Mouse (Mus musculus) spleen, adult 2 months (tissue): ENCODE results near the gene A330070K13Rik. TPM values are rescaled to one million over a fixed set of nuclear protein-coding genes. Genes with fewer than 3 reads are reported as not detected.

Experiments
- DNase-seq, 2 experiments: peaks; one replicate each; pipeline versions ENCODE4 v3.0.0 to v3.0.0-alpha.2; 2012 to 2021; ENCODE audit warnings: low spot score in 2 of 2, low read depth in 1 of 2
- H3K27ac ChIP-seq: fragments of 200-500 bp; 2 replicates; pipeline ENCODE4 v1.5.1; 2012; ENCODE audit warnings: low read length, inconsistent platforms; ENCODE audit not compliant: insufficient read depth
- H3K27me3 ChIP-seq: fragments of 200-500 bp; 2 replicates; pipeline ENCODE4 v1.6.1; 2012; ENCODE audit warnings: mild to moderate bottlenecking, moderate library complexity, low read length, inconsistent platforms; ENCODE audit not compliant: control insufficient read depth, insufficient read depth
- H3K36me3 ChIP-seq: fragments of 200-500 bp; 2 replicates; pipeline ENCODE4 v1.6.1; 2012; ENCODE audit warnings: mild to moderate bottlenecking, low read length, inconsistent platforms; ENCODE audit not compliant: control insufficient read depth, insufficient read depth
- H3K4me1 ChIP-seq: fragments of 200-500 bp; 2 replicates; pipeline ENCODE4 v1.6.1; 2011; ENCODE audit warnings: inconsistent platforms; ENCODE audit not compliant: control insufficient read depth, insufficient read depth, insufficient read length
- H3K4me3 ChIP-seq: fragments of 200-500 bp; 2 replicates; pipeline ENCODE4 v1.5.1; 2011; ENCODE audit warnings: mild to moderate bottlenecking, inconsistent platforms; ENCODE audit not compliant: insufficient read depth, insufficient read length; ENCODE audit errors: extremely low read depth
- CTCF ChIP-seq: fragments of 200-500 bp; IDR thresholded peaks from 2 replicates; pipeline ENCODE4 v1.5.1; 2011; ENCODE audit warnings: mild to moderate bottlenecking, inconsistent platforms; ENCODE audit not compliant: insufficient read depth, insufficient read length, insufficient replicate concordance; ENCODE audit errors: extremely low read depth
- POLR2A ChIP-seq: fragments of 200-500 bp; IDR thresholded peaks from 2 replicates; pipeline ENCODE4 v1.6.1; 2011; ENCODE audit warnings: low read depth, low read length, inconsistent platforms
- WGBS: fragments of 180-500 bp; shearing (Covaris S2); methylation state at CpG from one replicate; pipeline ENCODE4 v1.1.7; 2018; 5-methylcytosine and 5-hydroxymethylcytosine counted together
- polyA plus RNA-seq: library from polyadenylated mRNA; depleted of rRNA; stranded (reverse); fragments of >200 nt; gene quantifications from 2 replicates; pipeline ENCODE4 v1.2.3, GENCODE M21; 2012; rRNA removed

A330070K13Rik gene
- not detected in 2 replicates for polyA plus RNA-seq

DNA sequence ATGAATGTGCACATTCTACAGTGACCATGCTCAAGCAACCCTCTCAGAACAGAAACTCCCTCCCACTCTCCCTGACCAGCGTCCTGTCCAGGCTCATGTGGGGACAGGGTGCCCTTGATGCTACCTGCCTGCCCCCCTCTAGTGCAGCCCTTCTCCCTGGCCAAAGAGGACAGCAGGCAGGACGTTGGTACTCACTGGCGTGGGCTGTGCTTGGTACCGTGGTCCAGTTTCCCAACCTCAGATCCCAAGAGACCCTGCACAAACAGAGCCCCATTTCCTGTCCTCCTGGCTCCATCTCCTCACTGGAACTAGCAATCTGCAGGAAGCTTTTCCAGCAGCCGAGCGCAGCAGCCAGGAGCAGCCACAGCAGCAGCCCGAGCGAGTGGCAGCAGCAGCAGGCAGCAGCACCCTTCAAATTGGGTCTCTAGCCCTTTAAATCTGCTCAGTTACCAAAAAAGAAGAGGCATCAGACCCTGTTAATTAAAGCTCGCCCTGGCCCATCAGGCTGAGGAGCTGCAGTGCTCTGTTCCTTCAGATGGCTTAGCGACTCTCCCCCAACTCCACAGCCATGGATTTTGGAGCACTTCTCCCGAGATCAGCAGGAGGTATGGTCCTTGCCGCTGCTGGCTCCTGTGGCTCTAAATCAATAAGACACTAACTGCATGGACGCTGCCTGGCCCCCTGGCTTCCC lies at the start of gene A330070K13Rik:
TSS of gene A330070K13Rik (minus strand) at position 410 of the 691 bp plus-strand sequence.
- DNase-seq, result no peak
- 12% methylated on average over 13 of the region's 13 CpGs for WGBS
- H3K27ac ChIP-seq, result no peak within 1 kb of the TSS
- H3K27me3 ChIP-seq, result no peaks in the 10 kb centered on the region
- TF ChIP-seq CTCF (no peak), POLR2A (no peak)
- H3K4me3 ChIP-seq, result no peak within 1 kb of the TSS
- H3K36me3 ChIP-seq, result no peaks in the 10 kb centered on the region
- no peaks in the 10 kb centered on the region for H3K4me1 ChIP-seq

DNA sequence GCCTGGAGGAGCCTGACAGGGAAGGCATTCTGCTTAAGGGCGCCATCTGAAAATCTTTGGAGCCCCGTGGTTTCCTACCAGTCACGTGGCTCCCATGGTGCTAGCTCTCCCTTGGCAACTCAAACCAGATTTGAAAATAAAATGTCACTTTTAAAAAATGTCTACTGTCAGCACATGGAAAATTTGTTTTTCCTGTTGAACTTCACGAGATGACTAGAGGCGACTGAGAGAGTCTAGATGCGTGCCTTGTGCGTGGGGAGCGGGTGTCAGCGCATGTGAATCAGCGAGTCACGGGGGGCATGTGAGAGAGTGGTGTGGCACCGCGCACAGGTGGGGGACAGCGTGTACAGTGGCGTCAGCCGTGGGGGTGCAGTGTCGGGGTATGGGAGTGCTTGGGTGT lies 27.1 kb upstream of the A330070K13Rik start:
- DNase-seq, result no peak

DNA sequence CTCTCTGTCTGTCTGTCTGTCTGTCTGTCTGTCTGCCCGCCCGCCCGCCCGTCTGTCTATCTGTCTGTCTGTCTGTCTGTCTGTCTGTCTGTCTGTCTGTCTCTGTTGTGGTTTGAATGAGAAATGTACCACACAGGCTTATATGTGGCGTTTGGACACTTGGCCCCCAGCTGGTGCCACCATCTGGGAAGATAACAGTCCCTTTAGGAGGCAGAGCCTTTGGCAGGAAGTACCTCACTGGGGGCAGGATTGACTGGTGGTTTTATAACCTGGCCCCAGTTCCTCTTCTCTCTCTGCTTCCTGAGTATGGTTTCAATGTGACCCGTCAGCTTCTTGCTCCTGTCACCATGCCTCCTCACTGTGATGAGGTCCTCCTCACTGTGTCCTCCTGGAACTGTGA lies 25.3 kb upstream of the A330070K13Rik start:
- TF ChIP-seq POLR2A, result no peak
- TF ChIP-seq CTCF, result no peak
- no peaks in the 10 kb centered on the region for H3K27me3 ChIP-seq
- DNase-seq, result no peak
- no peaks in the 10 kb centered on the region for H3K36me3 ChIP-seq
- 76% methylated on average over 6 of the region's 6 CpGs for WGBS
- no peaks in the 10 kb centered on the region for H3K4me1 ChIP-seq
- no peak overlapping the region for H3K27ac ChIP-seq
- H3K4me3 ChIP-seq, result no peak overlapping the region

More for the DNA sequence above, 27.1 kb upstream of the A330070K13Rik start:
- Histone ChIP-seq H3K27me3 (no peaks in the 10 kb centered on the region), H3K27ac (no peak overlapping the region), H3K4me3 (no peak overlapping the region), H3K36me3 (no peaks in the 10 kb centered on the region), H3K4me1 (no peaks in the 10 kb centered on the region)
- WGBS, result 91% methylated on average over 17 of the region's 17 CpGs
- TF ChIP-seq POLR2A (no peak), CTCF (no peak)

DNA sequence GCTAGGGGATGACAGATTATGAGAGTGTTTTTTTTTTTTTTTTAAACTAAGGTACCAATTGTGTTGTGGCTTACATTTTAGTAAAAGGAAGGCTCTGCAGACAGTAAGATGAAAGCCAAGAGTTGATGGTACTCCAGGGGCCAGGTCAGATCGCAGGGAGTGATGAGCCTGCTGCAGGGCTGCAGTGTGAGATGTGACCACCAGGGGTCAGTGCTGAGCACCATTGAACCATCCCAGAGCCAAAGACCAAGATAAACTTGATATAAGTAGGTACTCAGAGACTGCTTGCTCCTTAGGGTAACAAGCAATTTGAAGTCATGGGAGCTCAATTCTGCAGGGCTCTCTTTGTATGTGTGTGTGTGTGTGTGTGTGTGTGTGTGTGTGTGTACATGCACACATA lies 20.8 kb upstream of the A330070K13Rik start:
- no peaks in the 10 kb centered on the region for H3K27me3 ChIP-seq
- peak; percentile 53; the same call in 1 of the 2 replicates for TF ChIP-seq CTCF
- no peak for TF ChIP-seq POLR2A
- H3K27ac ChIP-seq, result no peak overlapping the region
- DNase-seq, result no peak
- no peak overlapping the region for H3K4me3 ChIP-seq
- 54% methylated on average over 1 of the region's 1 CpGs for WGBS
- H3K4me1 ChIP-seq, result no peaks in the 10 kb centered on the region
- no peaks in the 10 kb centered on the region for H3K36me3 ChIP-seq

DNA sequence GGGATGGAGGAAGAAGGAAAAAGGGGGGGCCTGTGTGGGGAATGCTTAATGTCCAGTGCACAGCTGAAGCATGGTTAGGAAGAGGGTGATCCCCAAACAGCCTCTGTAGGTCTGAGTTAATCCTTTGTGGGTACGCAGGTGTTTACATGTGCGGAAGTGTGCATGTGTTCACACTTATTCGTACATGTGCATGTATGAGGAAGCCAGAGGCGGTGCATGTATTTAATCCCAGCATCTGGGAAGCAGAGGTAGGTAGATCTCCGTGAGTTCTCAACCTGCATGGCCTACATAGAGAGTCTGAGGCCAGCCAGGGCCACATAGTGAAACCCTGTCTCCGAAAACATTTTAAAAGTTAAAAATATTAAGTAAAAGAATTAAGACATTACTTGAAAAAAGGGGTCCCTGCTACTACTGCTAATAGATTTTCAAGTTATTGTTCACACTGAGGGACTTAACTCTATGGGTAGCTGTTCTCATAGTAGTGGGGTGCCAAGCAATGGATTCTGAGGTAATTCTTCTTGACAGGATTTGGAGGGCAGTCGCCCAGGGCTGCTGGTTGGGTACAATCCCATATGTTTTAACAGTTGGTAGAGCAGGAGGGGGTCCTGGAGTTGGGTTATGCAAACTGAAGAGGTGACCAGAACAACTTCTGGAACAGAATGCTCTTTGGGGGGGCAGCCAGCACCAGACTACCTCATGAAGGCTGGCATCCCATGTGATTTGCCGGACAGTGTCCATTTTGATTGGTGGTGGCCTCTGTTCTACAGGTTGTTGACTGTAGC lies 15.9 kb upstream of the A330070K13Rik start:
- no peak for DNase-seq
- no peak overlapping the region for H3K27ac ChIP-seq
- no peaks in the 10 kb centered on the region for H3K4me1 ChIP-seq
- no peaks in the 10 kb centered on the region for H3K36me3 ChIP-seq
- no peaks in the 10 kb centered on the region for H3K27me3 ChIP-seq
- TF ChIP-seq POLR2A, result no peak
- TF ChIP-seq CTCF, result no peak
- H3K4me3 ChIP-seq, result no peak overlapping the region
- 86% methylated on average over 8 of the region's 8 CpGs for WGBS

DNA sequence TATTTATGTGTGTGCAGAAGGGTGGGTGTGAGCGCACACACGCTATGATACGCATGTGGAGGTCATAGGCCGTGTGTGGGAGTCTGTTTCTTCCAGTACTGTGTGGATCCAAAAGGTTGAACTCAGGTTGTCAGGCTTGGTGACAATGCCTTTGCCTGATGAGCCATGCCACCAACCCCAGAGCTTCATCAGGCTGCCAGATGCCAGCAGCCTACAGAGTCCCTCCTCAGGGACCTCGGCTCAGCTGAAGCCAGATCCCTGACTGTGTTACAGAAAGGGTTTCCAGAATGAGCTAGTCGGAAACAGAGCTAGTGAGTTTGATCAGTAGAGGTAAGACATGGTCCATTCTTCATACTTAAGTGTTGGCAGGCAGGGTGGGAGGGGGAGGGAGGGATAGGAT lies 10.7 kb upstream of the A330070K13Rik start:
- DNase-seq, result no peak
- H3K4me1 ChIP-seq, result no peaks in the 10 kb centered on the region
- no peaks in the 10 kb centered on the region for H3K27me3 ChIP-seq
- H3K4me3 ChIP-seq, result no peak overlapping the region
- H3K36me3 ChIP-seq, result no peaks in the 10 kb centered on the region
- H3K27ac ChIP-seq, result no peak overlapping the region
- 74% methylated on average over 6 of the region's 6 CpGs for WGBS
- TF ChIP-seq POLR2A (no peak), CTCF (no peak)
